Mouse (Mus musculus): ENCODE measurements around the gene Map1b.

- TF ChIP-seq POLR2A (IDR thresholded peaks at IDR 0.05; ENCODE audit: low read depth, low read length) = no peak
- no peak for TF ChIP-seq CTCF (IDR thresholded peaks at IDR 0.05; ENCODE audit: borderline replicate concordance, insufficient read depth, low read length)
These were observed 13.4 kb downstream of the Map1b start for GRCm38 (mm10) chr13:99502911-99503310.

All from embryonic fibroblast, embryonic 13.5 days (primary cell).